Mouse (Mus musculus) brain, embryonic 18.5 days (tissue): ENCODE measurements at regions not wholly inside any gene's neighbourhood (a gene's known extent, or its start where the extent isn't known, plus 50 kb on each side); places are given as distances from the start of the nearest gene placed in this dataset.

Source experiments
- DNase-seq: peaks from one replicate; pipeline ENCODE4 v3.0.0-alpha.2; 2012; ENCODE audit warnings: low read depth, low spot score

DNA sequence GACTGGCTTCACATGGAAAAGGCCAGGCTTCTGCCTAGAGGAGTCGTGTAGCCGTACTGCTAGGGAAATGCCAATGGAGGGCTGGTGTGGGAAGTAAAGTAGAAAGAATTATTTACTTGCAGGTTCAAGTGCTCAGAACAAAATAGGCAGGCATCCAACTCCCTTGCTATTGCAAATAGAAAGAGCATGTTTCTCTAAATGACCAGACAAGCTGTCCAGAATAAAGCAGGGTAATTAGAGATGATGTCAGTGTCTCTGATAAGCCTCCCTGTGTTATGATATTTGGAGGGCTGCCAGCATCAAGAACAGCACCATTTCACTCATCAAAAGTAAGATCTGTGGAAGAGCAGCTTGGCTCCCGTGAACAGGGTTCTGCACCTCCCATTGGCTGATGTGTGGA lies 192.4 kb downstream of the Usp46 start:
- DNase-seq: no peak

DNA sequence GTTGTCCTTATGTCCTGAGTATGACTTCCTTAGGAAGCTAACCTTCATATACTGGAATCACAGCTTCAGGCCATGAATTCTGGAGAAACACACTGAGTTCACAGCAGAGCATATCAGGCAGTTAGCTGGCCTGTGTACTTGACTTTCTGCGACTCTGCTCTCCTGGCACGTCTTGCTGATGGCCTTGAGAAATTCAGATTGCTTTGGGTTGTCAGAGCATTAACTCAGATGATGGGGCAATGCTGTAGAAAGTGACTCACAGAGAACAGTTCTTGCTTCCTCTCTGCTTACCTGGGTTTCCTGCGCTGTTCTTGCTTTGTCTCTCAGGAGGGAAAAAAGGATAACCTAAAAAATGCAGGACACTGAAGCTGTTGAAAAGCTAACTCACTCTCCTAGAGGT lies 187.3 kb downstream of the Usp46 start:
- DNase-seq: no peak

DNA sequence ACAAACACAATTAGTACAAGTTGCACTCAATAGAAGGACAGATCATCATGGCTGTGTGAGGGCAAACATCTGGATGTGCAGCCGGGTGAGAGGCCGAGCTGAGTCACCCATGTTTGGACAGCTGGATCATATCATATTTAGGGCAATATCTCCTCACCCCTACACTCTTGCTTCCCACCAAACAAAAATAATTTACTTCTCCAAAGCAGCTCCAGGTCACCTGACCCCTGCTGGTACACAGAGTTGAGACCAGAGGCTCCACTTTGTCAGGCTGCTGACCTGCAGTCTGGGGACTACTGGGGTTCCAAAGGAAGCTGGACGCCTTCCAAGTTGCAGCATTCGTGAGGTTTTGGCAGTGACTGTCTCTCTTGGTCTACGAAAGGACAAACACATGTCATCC lies 186.3 kb downstream of the Usp46 start:
- DNase-seq: no peak

DNA sequence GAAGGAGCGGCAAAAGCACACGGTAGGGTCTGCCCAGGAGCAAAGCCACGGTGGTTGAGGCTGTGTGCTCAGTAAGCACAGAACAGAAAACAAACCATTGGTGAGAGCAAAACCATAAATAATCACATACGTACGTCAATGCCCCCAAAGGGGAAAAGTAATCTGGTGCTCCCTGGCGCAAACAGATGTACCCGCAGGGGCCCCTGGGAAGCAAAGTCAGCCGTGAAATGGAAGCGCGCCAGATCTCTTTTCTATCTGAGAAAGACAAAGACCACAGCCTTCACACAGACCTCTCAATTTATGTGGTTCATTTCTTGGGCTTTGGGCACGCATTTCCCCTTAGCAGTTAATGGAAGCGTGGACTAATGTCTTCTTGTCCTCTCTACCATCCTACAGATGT lies 183.2 kb downstream of the Usp46 start:
- DNase-seq: no peak

DNA sequence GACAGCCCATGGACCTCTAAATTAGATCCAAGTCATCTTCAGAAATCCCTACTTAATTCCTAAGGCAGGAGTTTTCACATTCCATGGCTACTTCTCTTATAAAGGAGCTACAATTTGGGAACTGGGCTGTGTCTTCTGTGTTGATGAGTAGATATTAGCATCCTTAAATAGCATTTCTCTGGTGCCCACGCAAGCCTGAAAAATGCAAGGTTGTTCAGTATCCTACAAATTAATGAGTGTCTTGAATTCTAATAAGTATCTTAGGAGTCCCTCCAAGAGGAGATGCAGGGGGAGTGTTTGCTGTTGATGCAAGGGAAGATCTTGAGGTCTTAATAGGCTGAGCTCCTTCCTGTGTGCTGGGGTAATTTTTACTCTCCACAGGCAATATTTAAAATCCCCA lies 182.5 kb downstream of the Usp46 start:
- DNase-seq: no peak

DNA sequence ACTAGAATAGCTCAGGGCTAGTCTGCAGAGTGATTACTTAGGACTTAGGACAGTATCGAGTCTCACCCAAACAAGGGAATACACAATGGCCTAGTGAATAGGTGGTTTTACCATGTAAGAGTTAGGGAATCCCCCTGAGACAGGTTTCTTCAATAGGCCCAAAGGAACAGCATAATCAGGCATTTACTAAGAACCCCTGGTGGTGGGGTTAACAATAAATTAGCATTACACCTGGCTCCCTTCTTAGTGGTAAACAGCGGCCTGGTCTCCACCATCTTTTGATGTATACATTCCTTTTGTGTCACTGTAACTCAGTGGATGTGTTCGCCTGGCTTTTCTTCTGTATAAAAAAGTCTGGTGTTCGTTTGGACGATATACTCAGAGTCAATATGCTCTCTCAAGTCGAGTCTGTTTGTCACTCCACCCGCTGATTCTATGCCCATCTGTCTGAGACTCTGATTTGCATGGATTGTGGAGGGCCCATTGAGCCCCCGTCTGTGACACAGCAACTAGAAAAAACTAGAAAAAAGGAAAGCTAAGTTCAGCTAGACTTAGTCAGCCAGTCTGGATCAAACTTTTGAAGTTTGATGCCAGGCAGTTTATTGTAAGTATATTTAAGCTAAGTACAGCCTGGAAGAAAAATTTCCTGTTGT lies 180.8 kb downstream of the Usp46 start:
- no peak for DNase-seq

DNA sequence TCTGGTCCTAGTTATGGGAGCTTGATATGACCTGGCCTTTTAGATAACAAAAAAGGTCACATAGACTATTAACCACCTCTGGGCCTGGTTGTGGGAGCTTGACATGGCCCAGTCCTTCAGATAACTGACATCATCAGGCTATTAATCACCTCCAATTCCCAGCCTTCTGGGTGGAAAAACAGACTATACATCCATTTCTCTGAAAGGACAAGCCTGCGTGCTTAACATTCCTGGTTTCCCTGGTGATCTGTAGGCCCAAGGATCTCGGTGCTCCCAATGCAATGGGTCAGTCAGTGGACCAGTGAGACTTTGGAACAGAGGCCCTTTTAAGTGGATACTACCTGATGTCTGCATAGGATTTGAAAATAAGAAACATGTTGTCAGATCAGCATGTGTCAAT lies 179.8 kb downstream of the Usp46 start:
- no peak for DNase-seq

DNA sequence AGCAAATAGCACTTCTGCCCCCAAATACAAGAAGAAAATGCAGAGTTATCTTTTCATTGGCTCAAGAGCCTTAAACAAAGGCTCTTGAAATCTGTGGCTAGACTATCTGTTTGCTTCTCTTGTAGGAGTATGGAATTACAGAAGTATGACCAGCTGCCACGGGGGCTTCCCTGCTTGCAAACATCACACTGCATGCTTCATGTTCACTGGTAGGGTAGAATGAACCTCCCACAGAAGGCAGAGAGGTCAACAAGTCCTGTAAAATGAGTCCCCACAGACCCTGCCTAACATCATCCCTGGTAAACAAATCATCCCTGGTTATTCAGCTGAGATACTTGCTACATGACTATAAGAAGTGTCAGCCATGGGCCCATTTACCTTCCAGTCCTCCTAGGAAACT lies 178.9 kb downstream of the Usp46 start:
- no peak for DNase-seq

DNA sequence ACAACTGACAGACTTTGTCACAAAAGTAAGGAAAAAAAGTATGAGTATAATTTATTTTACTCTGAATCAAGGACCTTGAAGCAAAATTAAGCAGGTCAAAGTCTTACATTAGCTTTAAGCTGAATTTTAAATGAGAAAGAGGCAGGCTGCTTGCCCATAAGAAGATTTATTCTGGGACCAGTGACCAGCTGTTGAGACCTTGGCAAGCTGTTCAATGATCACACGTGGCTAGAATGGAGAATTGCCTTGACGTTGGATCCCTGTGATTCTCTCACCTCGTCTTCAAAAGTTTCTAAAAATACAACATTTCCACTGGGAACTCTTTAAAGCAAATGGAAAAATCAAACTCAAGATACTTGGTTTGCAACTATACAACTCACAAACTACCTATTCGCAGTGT lies 177.3 kb downstream of the Usp46 start:
- DNase-seq: no peak

DNA sequence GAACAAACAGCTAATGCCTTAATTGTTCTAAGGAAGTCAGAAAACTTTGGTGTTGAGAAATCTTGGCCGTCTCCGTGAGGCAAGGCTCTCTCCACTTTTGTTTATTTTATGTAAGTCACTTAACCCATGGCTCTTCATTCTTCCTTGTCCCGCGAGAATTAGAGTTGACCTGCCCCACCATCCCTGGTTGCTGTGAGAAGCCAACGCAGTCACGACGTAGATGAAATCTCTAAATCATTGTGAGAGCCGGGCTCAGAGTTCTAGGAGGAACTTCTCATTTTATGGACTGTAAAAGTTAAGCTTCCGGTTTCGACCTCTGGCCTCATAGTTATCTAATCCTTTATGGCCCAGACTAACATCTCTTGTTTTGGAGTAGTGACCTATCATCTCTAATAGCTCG lies 176.6 kb downstream of the Usp46 start:
- no peak for DNase-seq

DNA sequence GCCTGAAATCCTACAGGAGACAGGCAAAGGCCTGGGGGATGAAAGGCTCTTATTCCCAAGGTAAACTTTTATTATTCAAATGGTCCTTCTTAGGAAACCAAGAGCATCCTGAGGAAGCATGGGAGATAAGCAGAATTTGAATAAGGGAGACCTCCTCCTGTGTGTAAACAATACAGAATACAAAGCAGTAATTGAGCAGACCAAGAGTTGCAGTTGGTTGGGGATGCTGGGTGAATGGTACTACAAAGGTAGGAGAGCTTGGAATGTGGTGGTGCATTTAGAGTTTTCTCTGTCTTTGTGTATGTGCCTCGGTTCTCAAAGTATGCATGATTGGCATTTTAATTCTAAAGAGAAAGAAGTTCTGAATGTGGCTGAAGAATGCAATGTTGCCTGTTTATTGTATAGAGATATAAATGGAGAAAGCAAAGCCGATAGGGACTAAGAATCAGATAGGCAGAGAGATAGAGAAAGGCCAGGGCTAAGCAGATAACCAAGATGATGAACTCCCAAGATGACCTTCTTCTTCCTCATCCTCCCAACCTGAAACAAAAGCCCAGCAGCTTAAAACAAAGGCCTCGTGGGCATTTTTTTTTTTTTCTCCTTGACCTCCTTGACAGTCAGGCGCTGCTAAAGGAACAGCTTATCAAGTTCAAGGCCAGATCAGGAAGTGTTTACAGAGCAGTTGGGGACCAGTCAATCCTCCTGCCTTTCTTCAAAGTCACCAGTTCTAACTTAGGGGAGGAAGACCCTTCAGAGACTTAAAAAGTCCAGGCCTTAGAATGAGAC lies 175.6 kb downstream of the Usp46 start:
- DNase-seq: no peak

DNA sequence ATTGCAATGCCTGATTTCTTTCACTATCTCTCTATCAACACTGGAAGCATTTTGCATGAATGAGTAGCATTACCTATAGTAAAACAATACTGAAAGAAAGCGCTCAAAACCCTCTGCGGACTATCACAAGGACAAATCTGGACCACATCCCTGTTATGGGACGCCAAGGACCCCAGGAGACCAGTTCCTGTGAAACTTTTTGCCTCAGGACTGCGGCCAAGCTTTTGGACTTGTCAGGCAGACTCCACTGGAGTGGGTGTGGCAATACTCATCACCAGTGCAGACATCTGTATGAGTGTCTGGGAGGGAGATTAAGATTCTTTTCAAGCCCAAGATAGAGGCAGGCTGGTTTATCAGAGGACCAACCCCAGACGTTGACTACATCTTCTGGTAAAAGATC lies 173.0 kb downstream of the Usp46 start:
- DNase-seq: no peak

DNA sequence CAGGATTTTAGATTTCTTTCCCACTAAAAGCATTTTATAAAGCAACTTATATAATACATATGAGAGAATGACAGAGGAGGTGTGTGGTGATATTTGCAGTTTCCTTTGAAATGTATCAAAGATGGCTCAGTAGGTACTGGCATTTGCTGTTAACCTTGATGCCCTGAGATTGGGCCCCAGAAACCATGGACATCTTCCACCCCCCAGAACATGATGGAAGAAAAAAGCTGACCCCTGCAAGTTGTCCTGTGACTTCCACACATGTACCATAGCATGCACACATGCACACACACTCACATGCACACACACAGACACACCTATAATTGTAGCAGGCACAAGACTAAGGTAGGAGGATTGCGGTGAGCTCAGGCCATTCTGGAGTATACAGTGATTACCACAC lies 171.4 kb downstream of the Usp46 start:
- DNase-seq: no peak

DNA sequence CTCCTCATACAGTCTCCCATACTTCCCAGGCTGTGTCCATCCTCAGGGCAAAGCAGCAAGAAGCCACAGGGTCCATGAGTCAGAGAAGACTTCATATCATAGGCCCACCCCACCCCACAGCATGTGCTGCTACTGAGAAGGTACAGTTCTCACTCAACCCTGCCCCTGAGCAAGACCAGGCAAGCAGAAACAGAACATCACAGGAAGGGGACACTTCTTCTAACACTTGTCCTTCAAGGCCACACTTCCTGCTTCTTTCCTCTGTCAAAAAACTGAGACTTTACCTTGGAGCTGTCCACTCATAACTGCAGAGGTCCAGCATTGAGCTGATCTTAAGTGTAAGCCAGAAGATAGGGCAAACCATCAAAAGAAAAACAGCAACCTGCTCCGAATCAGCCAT lies 166.6 kb downstream of the Usp46 start:
- no peak for DNase-seq

DNA sequence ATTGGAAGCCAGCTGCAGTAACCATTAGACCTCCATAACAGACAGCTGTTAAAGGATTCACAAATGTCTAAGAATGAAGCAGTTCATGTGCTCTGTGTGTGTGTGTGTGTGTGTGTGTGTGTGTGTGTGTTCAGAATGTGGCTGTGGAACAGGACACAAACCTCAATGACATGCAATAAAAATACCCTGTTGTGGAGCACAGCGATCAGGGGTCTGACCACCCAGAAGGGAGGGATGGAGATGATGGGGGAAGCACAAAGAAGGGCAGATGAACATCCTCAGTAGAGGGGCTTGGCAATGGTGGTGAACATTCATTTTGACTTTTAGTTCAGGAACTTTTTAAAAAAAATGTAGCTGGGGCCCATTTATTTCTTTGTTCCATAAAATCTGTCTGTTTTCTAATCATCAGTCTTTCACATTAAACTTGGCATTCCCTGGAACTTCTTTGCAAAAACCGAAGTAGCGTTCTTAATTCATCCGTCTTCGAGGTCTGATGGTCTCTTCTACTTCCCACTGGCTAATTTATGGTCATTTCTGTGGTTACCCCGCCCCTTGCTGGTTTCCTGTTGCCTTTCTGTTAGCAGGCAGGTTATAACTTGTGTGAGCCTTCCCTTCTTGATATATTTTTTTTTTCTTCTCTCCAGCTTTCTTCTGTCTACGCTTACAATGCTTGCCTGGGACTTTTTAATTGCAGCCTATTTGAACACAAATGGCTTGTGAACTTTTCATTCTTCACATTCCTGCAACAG lies 165.6 kb downstream of the Usp46 start:
- DNase-seq: no peak

DNA sequence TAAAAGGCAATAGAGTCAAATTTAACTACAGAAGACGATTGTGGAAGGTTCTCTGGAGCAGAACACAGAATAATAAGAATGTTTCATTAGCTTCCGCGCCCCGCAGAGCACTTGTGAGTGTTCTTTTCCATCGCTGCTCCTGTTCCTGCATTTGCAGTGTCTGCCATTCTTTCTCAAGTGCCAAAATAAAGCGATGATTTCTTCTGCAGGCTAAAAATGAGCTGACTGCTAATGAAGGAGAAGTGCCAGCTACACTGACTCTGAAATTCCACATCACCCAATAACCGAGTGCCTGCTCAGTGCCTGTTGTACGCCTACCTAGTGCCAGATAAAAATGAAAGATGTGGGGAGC lies 165.0 kb downstream of the Usp46 start:
- no peak for DNase-seq

DNA sequence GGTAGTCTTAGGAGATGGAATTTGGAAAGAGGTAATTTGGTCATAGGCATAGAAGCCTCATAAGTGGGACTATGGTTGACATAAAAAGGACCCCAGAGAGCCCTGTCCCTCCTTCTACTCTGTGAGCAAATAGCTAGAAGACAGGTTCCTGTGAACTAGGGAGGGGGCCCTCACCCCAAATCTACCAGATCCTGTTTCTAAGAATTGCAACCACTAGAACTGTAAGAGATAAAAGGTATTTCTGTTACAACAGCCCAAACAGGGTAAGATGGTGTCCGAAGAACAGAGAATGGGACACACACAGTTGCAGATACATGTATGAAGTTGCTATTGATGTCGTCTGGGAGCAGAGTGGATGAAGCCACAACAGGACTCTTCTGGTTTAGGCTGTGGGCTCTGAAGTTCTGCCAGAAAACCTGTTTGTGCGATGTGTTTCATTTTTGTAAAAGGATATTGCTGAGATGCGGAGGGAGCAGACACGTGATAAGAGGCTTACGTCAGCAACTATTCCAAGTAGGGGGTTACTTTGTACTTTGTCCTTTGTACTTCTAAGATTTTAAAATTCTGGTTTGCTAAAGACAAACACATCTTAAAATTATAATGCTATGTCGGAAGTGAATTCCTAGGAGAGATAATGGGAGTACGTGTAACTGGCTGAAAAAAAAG lies 164.0 kb downstream of the Usp46 start:
- DNase-seq: no peak

DNA sequence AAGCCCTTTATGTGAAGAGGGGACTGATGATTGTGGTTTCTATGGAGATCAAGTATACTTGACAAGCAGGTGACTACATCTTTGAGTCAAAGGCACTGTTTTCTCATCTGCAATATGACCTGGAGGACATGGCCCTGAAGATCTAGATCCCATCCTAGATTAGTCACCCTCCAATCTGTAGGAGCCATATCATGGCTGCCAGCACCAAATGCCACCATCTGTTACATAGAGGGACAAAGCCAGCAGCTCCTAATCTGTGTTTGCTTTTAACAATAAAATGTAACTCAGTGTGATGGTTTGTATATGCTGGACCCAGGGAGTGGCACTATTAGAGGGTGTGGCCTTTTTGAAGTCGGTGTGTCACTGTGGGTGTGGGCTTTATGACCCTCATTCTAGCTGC lies 156.1 kb downstream of the Usp46 start:
- no peak for DNase-seq

DNA sequence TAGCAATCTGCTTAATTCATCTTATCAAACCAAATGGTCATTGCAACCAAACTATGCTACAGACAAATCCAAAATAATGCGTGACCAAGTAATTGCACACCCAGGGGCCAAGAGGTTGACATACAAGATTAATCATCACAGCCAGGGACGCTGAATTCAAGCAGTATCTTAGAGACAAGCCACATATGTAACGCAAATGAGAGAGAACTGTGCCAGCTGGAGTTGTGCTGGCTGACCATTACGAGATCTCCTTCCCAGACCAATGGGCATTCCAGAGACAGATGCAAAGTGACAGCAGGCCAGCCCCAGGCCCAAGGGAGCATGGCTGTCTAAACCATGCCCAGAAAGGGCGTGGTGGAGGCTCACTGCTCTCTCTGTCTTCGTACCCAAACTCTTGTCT lies 155.1 kb downstream of the Usp46 start:
- DNase-seq: no peak

DNA sequence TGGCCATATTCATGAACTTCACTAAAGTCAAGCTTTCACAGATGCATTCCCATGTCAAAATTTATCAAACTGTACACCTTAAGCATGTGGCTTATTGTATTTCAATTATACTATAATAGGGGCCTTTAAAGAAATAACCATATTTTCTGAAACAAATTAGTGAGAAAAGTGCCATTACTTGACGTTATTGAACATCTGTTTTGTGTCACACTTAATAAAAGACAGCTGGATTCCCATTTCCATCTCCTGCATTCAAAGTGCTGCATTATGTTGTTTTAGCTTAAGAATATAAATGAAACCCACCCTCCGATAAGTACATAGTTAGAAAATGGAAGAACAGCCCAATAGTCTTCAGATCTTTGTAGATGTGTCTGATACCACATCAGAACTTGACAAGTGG lies 150.2 kb downstream of the Usp46 start:
- DNase-seq: no peak

DNA sequence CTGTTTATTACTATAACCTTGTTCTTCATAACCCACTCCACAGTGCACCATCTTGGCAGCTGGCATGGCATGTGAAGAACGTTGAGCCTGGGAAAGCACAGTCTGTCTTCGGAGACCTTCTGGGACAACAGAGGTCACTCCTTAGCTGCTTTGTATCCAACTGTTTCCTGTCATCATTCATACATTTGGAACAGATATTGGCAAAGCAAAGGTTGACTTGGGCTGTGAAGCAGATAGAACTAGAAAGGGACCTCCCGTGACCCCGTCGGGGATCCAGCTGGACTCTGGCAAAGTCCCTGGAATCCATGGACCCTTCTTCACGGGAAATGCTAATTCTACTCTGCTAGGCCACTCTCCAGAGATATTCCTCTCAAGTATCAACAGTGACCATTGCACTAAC lies 148.3 kb downstream of the Usp46 start:
- no peak for DNase-seq

DNA sequence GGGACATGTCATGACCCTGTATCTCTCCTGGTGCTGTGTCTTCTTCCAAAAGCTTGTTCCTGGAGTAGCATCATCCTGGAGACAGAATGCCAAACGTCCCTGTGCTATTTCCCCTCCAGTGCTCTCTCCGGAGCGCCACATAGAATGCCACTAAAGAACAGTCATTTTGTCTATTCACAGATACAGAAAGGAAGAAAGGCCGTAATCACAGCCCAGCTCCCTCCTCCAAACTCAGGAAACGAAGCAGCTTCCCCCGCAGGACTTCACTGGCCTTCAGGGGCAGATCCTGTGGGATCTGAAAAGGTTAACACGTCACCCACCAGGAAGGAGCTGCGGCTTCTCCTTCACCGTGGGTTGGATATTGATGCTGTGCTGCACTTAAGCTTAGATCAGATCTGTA lies 140.7 kb downstream of the Usp46 start:
- no peak for DNase-seq

DNA sequence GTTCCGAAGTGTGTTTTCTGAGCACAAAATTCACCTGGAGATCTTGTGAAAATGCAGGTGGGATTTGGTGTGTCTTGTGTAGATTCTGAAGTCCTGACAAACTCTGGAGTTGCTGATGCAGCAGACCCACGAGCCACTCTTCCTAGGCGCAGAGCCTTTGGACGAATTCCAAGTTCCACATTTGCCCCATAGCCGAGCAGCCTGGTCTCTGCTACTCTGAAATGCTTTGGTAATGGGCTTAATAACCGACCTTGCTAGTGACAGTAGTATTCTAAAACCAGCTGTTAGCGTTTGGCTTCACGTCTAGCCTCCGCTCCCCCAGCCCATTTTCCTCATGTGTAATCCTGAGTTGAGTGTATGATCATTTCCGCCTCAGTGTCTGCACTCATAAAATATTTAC lies 139.5 kb downstream of the Usp46 start:
- DNase-seq: no peak
